Mouse (Mus musculus) MEL (cell line): ENCODE results near the gene Nlrp3. TPM values are rescaled to one million over a fixed set of nuclear protein-coding genes. Genes with fewer than 3 reads are reported as not detected.
A peak's percentile ranks its signal among the peaks of the same experiment; 100 is the strongest.

Experiments used
- DNase-seq: peaks from one replicate; pipeline ENCODE4 v3.0.0; 2011; ENCODE audit warnings: low read depth, low spot score
- H3K27ac ChIP-seq: 2 replicates; pipeline ENCODE4 v1.5.1; 2012; ENCODE audit warnings: low read depth, mild to moderate bottlenecking, control low read depth, low read length, moderate library complexity; ENCODE audit not compliant: control insufficient read depth
- H3K27me3 ChIP-seq, 2 experiments: fragments of 150-350 bp in 1 of 2; sonication (generic) in 1 of 2; 2 replicates each; pipeline ENCODE4 v1.6.1; 2012; ENCODE audit warnings: low read length in 2 of 2, mild to moderate bottlenecking in 2 of 2, improper control_type of control experiment in 1 of 2, moderate library complexity in 1 of 2; ENCODE audit not compliant: insufficient read depth in 2 of 2, control insufficient read depth in 1 of 2
- H3K36me3 ChIP-seq, 2 experiments: 2 replicates each; pipeline ENCODE4 v1.6.1; 2012 to 2014; ENCODE audit warnings: low read length in 2 of 2, improper control_type of control experiment in 1 of 2, inconsistent platforms in 1 of 2, mild to moderate bottlenecking in 1 of 2; ENCODE audit not compliant: insufficient read depth in 2 of 2, control insufficient read depth in 1 of 2
- H3K4me1 ChIP-seq, 2 experiments: fragments of 150-350 bp in 1 of 2; sonication (generic) in 1 of 2; 2 replicates each; pipeline ENCODE4 v1.6.1; 2012; ENCODE audit warnings: low read length in 2 of 2, improper control_type of control experiment in 1 of 2, mild to moderate bottlenecking in 1 of 2; ENCODE audit not compliant: insufficient read depth in 2 of 2, control insufficient read depth in 1 of 2
- H3K4me3 ChIP-seq, 2 experiments: fragments of 150-350 bp in 1 of 2; sonication (generic) in 1 of 2; 2 replicates each; pipeline ENCODE4 v1.5.1; 2012; ENCODE audit warnings: low read depth in 2 of 2, low read length in 2 of 2, mild to moderate bottlenecking in 2 of 2, moderate library complexity in 2 of 2, control low read depth in 1 of 2, improper control_type of control experiment in 1 of 2; ENCODE audit not compliant: control insufficient read depth in 1 of 2, insufficient read depth in 1 of 2
- H3K79me2 ChIP-seq: 2 replicates; pipeline ENCODE4 v1.6.1; 2012; ENCODE audit warnings: mild to moderate bottlenecking, low read length, moderate library complexity; ENCODE audit not compliant: control insufficient read depth, poor library complexity, insufficient read depth
- H3K9ac ChIP-seq: 2 replicates; pipeline ENCODE4 v1.6.1; 2012; ENCODE audit warnings: low read depth, mild to moderate bottlenecking, control low read depth, low read length, moderate library complexity; ENCODE audit not compliant: control insufficient read depth, poor library complexity, severe bottlenecking
- H3K9me3 ChIP-seq: fragments of 150-350 bp; sonication (generic); replicated peaks from 2 replicates; pipeline ENCODE4 v1.6.1; 2012; ENCODE audit warnings: mild to moderate bottlenecking, low read length, improper control_type of control experiment, moderate library complexity; ENCODE audit not compliant: insufficient read depth
- CTCF ChIP-seq, 3 experiments: IDR thresholded peaks in 2 of 3; conservative IDR thresholded peaks in 1 of 3; 2 replicates each; pipeline ENCODE4 v1.5.1; 2011 to 2012; ENCODE audit warnings: low read length in 3 of 3, low read depth in 2 of 3, mild to moderate bottlenecking in 2 of 3, improper control_type of control experiment in 1 of 3, inconsistent platforms in 1 of 3, mixed read lengths in 1 of 3, moderate library complexity in 1 of 3; ENCODE audit not compliant: control insufficient read depth in 1 of 3, insufficient read depth in 1 of 3, poor library complexity in 1 of 3, severe bottlenecking in 1 of 3
- E2F4 ChIP-seq: IDR thresholded peaks from 2 replicates; pipeline ENCODE4 v1.6.1; 2011; ENCODE audit warnings: low read depth, low read length, improper control_type of control experiment, borderline replicate concordance
- ELF1 ChIP-seq: IDR thresholded peaks from 2 replicates; pipeline ENCODE4 v1.6.1; 2014; ENCODE audit warnings: low read depth, mild to moderate bottlenecking, inconsistent platforms, low read length, improper control_type of control experiment, moderate library complexity
- EP300 ChIP-seq, 2 experiments: IDR thresholded peaks; 2 replicates each; pipeline ENCODE4 v1.6.1; 2011; ENCODE audit warnings: improper control_type of control experiment in 2 of 2, low read length in 2 of 2, low read depth in 1 of 2, mild to moderate bottlenecking in 1 of 2
- GABPA ChIP-seq: IDR thresholded peaks from 2 replicates; pipeline ENCODE4 v1.6.1; 2012; ENCODE audit warnings: low read depth, mild to moderate bottlenecking, inconsistent platforms, low read length, improper control_type of control experiment, moderate library complexity
- GATA1 ChIP-seq: IDR thresholded peaks from 2 replicates; pipeline ENCODE4 v1.6.1; 2011; ENCODE audit warnings: low read depth, low read length, improper control_type of control experiment
- HCFC1 ChIP-seq: IDR thresholded peaks from 2 replicates; pipeline ENCODE4 v1.6.1; 2012; ENCODE audit warnings: low read depth, mild to moderate bottlenecking, inconsistent platforms, low read length, improper control_type of control experiment, moderate library complexity
- JUND ChIP-seq: IDR thresholded peaks from 2 replicates; pipeline ENCODE4 v1.6.1; 2011; ENCODE audit warnings: low read depth, mild to moderate bottlenecking, improper control_type of control experiment, low read length
- KAT2A ChIP-seq: conservative IDR thresholded peaks from 2 replicates; pipeline ENCODE4 v1.6.1; 2012; ENCODE audit warnings: low read depth, low read length, improper control_type of control experiment, inconsistent platforms
- MAFK ChIP-seq: IDR thresholded peaks from 2 replicates; pipeline ENCODE4 v1.6.1; 2011; ENCODE audit warnings: low read depth, mild to moderate bottlenecking, low read length, improper control_type of control experiment, borderline replicate concordance
- MAX ChIP-seq: IDR thresholded peaks from 2 replicates; pipeline ENCODE4 v1.6.1; 2011; ENCODE audit warnings: low read length, improper control_type of control experiment
- MAZ ChIP-seq: IDR thresholded peaks from 2 replicates; pipeline ENCODE4 v1.6.1; 2012; ENCODE audit warnings: low read depth, mild to moderate bottlenecking, inconsistent platforms, low read length, improper control_type of control experiment
- MEF2A ChIP-seq: IDR thresholded peaks from 2 replicates; pipeline ENCODE4 v1.6.1; 2014; ENCODE audit warnings: low read depth, mild to moderate bottlenecking, inconsistent platforms, low read length, improper control_type of control experiment; ENCODE audit not compliant: poor library complexity, insufficient replicate concordance, severe bottlenecking; ENCODE audit errors: extremely low read depth
- MXI1 ChIP-seq: IDR thresholded peaks from 2 replicates; pipeline ENCODE4 v1.6.1; 2011; ENCODE audit warnings: mild to moderate bottlenecking, low read depth, low read length, improper control_type of control experiment
- MYB ChIP-seq: IDR thresholded peaks from 2 replicates; pipeline ENCODE4 v1.6.1; 2011; ENCODE audit warnings: mild to moderate bottlenecking, low read depth, low read length, improper control_type of control experiment
- MYC ChIP-seq: IDR thresholded peaks from 2 replicates; pipeline ENCODE4 v1.6.1; 2011; ENCODE audit warnings: low read depth, mild to moderate bottlenecking, low read length, improper control_type of control experiment, moderate library complexity
- POLR2A ChIP-seq, 2 experiments: IDR thresholded peaks; 2 replicates each; pipeline ENCODE4 v1.6.1; 2011 to 2012; ENCODE audit warnings: low read length in 2 of 2, mild to moderate bottlenecking in 2 of 2, control low read depth in 1 of 2, improper control_type of control experiment in 1 of 2, low read depth in 1 of 2, moderate library complexity in 1 of 2; ENCODE audit not compliant: control insufficient read depth in 1 of 2, insufficient read depth in 1 of 2, poor library complexity in 1 of 2
- POLR2AphosphoS5 ChIP-seq: IDR thresholded peaks from 2 replicates; pipeline ENCODE4 v1.6.1; 2012; ENCODE audit warnings: low read depth, borderline replicate concordance, mild to moderate bottlenecking, inconsistent platforms, low read length, moderate library complexity, mixed read lengths
- RAD21 ChIP-seq: IDR thresholded peaks from 2 replicates; pipeline ENCODE4 v1.6.1; 2011; ENCODE audit warnings: mild to moderate bottlenecking, low read depth, low read length, improper control_type of control experiment
- SIN3A ChIP-seq: IDR thresholded peaks from 2 replicates; pipeline ENCODE4 v1.6.1; 2012; ENCODE audit warnings: low read length, improper control_type of control experiment, inconsistent platforms
- SMC3 ChIP-seq: IDR thresholded peaks from 2 replicates; pipeline ENCODE4 v1.6.1; 2011; ENCODE audit warnings: low read depth, low read length, improper control_type of control experiment
- TAL1 ChIP-seq: IDR thresholded peaks from 2 replicates; pipeline ENCODE4 v1.6.1; 2012; ENCODE audit warnings: mild to moderate bottlenecking, inconsistent platforms, low read length, moderate library complexity, mixed read lengths
- TBP ChIP-seq: IDR thresholded peaks from 2 replicates; pipeline ENCODE4 v1.8.0; 2011; ENCODE audit warnings: low read depth, low read length, improper control_type of control experiment
- UBTF ChIP-seq: IDR thresholded peaks from 2 replicates; pipeline ENCODE4 v1.6.1; 2012; ENCODE audit warnings: low read depth, mild to moderate bottlenecking, inconsistent platforms, low read length, improper control_type of control experiment, moderate library complexity, borderline replicate concordance; ENCODE audit not compliant: insufficient read depth
- USF2 ChIP-seq, 2 experiments: IDR thresholded peaks; 2 replicates each; pipeline ENCODE4 v1.6.1; 2011 to 2012; ENCODE audit warnings: improper control_type of control experiment in 2 of 2, low read length in 2 of 2, borderline replicate concordance in 1 of 2, inconsistent platforms in 1 of 2, low read depth in 1 of 2, mild to moderate bottlenecking in 1 of 2; ENCODE audit not compliant: insufficient read depth in 1 of 2
- ZKSCAN1 ChIP-seq: IDR thresholded peaks from 2 replicates; pipeline ENCODE4 v1.6.1; 2012; ENCODE audit warnings: low read depth, mild to moderate bottlenecking, inconsistent platforms, low read length, improper control_type of control experiment, moderate library complexity
- polyA plus RNA-seq, 2 experiments: library from polyadenylated mRNA; stranded (reverse) in 1 of 2; unstranded in 1 of 2; fragments of >175 nt in 1 of 2; fragments of >200 nt in 1 of 2; gene quantifications; 2 replicates each; pipeline versions ENCODE4 v1.2.1 to v1.2.4; 2012; ENCODE audit warnings: low replicate concordance in 2 of 2, low read depth in 1 of 2; ENCODE audit not compliant: insufficient read length in 2 of 2, insufficient read depth in 1 of 2, missing spikeins in 1 of 2
- total RNA-seq: library from RNA; depleted of rRNA; stranded (reverse); fragments of 300-350 nt; gene quantifications from 2 replicates; pipeline ENCODE4 v1.2.3, GENCODE M21; 2012

Nlrp3 gene
- total and polyA plus RNA-seq, 3 experiments, result not detected

- DNase-seq, result peak; percentile 77
These were observed 43.2 kb downstream of the Nlrp3 start for GRCm38 (mm10) chr11:59584539-59584938.

GRCm38 (mm10) chr11:59589496-59589895 lies 48.1 kb downstream of the Nlrp3 start:
- DNase-seq, result no peak
- Histone ChIP-seq H3K4me3 (no peak overlapping the region), H3K9ac (no peak overlapping the region), H3K4me1 (no peaks in the 10 kb centered on the region), H3K9me3 (no peaks in the 10 kb centered on the region), H3K27me3 (peaks cover 21 to 44% of the 10 kb centered on the region in 2 experiments), H3K27ac (no peak overlapping the region), H3K36me3 (no peaks in the 10 kb centered on the region), H3K79me2 (no peaks in the 10 kb centered on the region)
- no peak for TF ChIP-seq POLR2AphosphoS5
- TF ChIP-seq HCFC1, result no peak
- no peak for TF ChIP-seq GATA1
- TF ChIP-seq MAZ, result no peak
- TF ChIP-seq ELF1, result no peak
- TF ChIP-seq MAX, result no peak
- no peak for TF ChIP-seq RAD21
- no peak for TF ChIP-seq SMC3
- no peak for TF ChIP-seq CTCF (IDR thresholded peaks at IDR 0.05 in 2 of 3, conservative IDR thresholded peaks at IDR 0.05 in 1 of 3; ENCODE audit: control insufficient read depth in 1 of 3, insufficient read depth in 1 of 3, low read depth in 2 of 3, low read length in 3 of 3, poor library complexity in 1 of 3, severe bottlenecking in 1 of 3)
- no peak for TF ChIP-seq UBTF
- TF ChIP-seq EP300 (IDR thresholded peaks at IDR 0.05; ENCODE audit: low read depth in 1 of 2, low read length in 2 of 2), result no peak
- no peak for TF ChIP-seq USF2 (IDR thresholded peaks at IDR 0.05; ENCODE audit: borderline replicate concordance in 1 of 2, insufficient read depth in 1 of 2, low read depth in 1 of 2, low read length in 2 of 2)

More at GRCm38 (mm10) chr11:59584539-59584938, 43.2 kb downstream of the Nlrp3 start:
- no peaks in the 10 kb centered on the region for H3K9me3 ChIP-seq
- H3K27me3 ChIP-seq, result peaks cover 15% of the 10 kb centered on the region in 2 experiments
- H3K4me1 ChIP-seq, result no peaks in the 10 kb centered on the region
- no peak overlapping the region for H3K9ac ChIP-seq
- TF ChIP-seq SIN3A (peak; percentile 84), HCFC1 (no peak), RAD21 (no peak), SMC3 (no peak), MXI1 (peak; percentile 72)
- H3K27ac ChIP-seq, result no peak overlapping the region
- no peaks in the 10 kb centered on the region for H3K79me2 ChIP-seq
- H3K4me3 ChIP-seq, result no peak overlapping the region
- no peaks in the 10 kb centered on the region for H3K36me3 ChIP-seq

GRCm38 (mm10) chr11:59593189-59593588 lies 51.8 kb downstream of the Nlrp3 start, which contains the start of gene Olfr223:
TSS of gene Olfr223 (minus strand) at chr11:59593289.
- Histone ChIP-seq H3K9ac (no peak within 1 kb of the TSS), H3K9me3 (no peaks in the 10 kb centered on the region), H3K27me3 (peaks cover 27 to 59% of the 10 kb centered on the region in 2 experiments), H3K36me3 (no peaks in the 10 kb centered on the region), H3K4me1 (no peaks in the 10 kb centered on the region), H3K4me3 (no peak within 1 kb of the TSS), H3K79me2 (no peaks in the 10 kb centered on the region), H3K27ac (no peak within 1 kb of the TSS)
- no peak for DNase-seq
- no peak for TF ChIP-seq MAZ
- TF ChIP-seq MAFK, result no peak
- TF ChIP-seq TBP, result no peak
- no peak for TF ChIP-seq TAL1
- TF ChIP-seq E2F4, result no peak
- TF ChIP-seq MYC, result no peak
- TF ChIP-seq RAD21, result no peak
- TF ChIP-seq GABPA, result no peak
- TF ChIP-seq JUND, result no peak
- no peak for TF ChIP-seq MYB
- no peak for TF ChIP-seq POLR2A (IDR thresholded peaks at IDR 0.05; ENCODE audit: control insufficient read depth in 1 of 2, insufficient read depth in 1 of 2, low read depth in 1 of 2, low read length in 2 of 2, poor library complexity in 1 of 2)
- TF ChIP-seq MXI1, result no peak
- TF ChIP-seq KAT2A, result no peak
- TF ChIP-seq ZKSCAN1, result no peak
- no peak for TF ChIP-seq MEF2A
- TF ChIP-seq SMC3, result no peak
